Mouse (Mus musculus) E14TG2a.4 (cell line): ENCODE measurements at regions not wholly inside any gene's neighbourhood (a gene's known extent, or its start where the extent isn't known, plus 50 kb on each side); places are given as distances from the start of the nearest gene placed in this dataset.

Source experiments
- CTCF ChIP-seq: conservative IDR thresholded peaks from 2 replicates; pipeline ENCODE4 v1.5.1; 2014; ENCODE audit warnings: low read length
- POU5F1 ChIP-seq: IDR thresholded peaks from 2 replicates; pipeline ENCODE4 v1.6.1; 2014; ENCODE audit warnings: low read length, borderline replicate concordance

DNA sequence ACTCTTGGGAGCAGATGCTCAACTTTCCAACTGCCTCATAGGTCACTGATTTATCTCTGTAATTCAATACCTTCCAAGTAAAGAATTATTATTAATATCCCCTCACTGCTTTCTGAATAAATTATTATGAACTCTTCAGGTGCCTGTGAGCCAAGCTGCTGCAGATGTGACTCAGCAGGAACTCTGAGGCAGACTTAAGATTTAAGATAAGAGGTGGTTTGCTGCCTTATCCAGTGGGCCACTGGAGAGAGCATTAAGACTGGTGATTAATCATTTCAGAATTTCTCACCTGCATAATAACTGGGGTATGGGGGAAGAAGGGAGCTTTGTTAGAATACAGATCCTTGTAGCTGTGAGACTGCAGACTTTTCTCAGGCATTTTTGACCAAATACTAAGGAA lies 421.5 kb downstream of the Plcl1 start:
- no peak for TF ChIP-seq CTCF
- TF ChIP-seq POU5F1 = no peak
